Comparison of ENCODE assay signal across 9 mouse cellular contexts in the genomic region with DNA sequence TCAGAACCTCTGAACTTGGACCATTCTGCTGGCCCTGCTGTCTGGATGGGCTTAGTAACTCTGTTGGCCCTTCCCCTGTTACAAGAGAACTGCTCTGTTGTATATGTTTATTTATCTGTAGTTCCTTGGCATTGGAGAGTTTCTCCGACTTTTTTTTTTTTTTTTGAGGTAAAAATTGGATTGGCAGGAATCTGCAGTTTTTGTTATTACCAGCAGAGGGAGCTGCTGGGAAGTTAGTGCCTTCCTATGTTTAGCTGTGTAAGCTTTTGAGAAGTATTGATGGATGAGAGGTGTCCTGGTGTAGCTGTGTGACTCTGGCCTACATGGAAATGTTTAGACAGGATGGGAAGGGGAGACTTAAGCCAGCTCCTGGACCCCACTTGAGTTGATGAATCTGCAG. TPM values are rescaled to one million over a fixed set of nuclear protein-coding genes. Genes with fewer than 3 reads are reported as not detected.
DNase-seq lines count a peak whose midpoint lies in the region; ATAC-seq lines count a peak whose summit lies in the region.
"Had no signal": no experiment of that assay in that cellular context is flagged by ENCODE, and none has a peak within 500 bp of the region (broad histone marks: within the 10 kb centered on the region; RNA-seq: fewer than 3 reads in every experiment).

No protein-coding gene starts in this region.

- H3K27me3 ChIP-seq in intestine, embryonic 14.5 days (replicated peaks; ENCODE audit: control insufficient read depth, insufficient read depth, low read length): no peaks in the 10 kb centered on the region
- no peaks in the 10 kb centered on the region for H3K27me3 ChIP-seq in intestine, embryonic 16.5 days (replicated peaks; ENCODE audit: control insufficient read depth, insufficient read depth, low read length)

- no peak overlapping the region for H3K4me3 ChIP-seq in intestine, embryonic 14.5 days (ENCODE audit: low read depth, low read length)
- H3K4me3 ChIP-seq in intestine, embryonic 16.5 days (ENCODE audit: low read length): no peak overlapping the region
- H3K4me3 ChIP-seq: myocyte had no signal

- H3K4me2 ChIP-seq in intestine, embryonic 14.5 days (ENCODE audit: low read length): no peak overlapping the region
- no peak overlapping the region for H3K4me2 ChIP-seq in intestine, embryonic 16.5 days (ENCODE audit: low read depth, low read length)

- H3K36me3 ChIP-seq in intestine, embryonic 14.5 days (ENCODE audit: control insufficient read depth, insufficient read depth, low read length): peaks cover 68% of the 10 kb centered on the region
- H3K36me3 ChIP-seq in intestine, embryonic 16.5 days (ENCODE audit: control insufficient read depth, insufficient read depth, low read length): peaks cover 25% of the 10 kb centered on the region

- H3K9me3 ChIP-seq in intestine, embryonic 14.5 days (ENCODE audit: control insufficient read depth, low read length): no peaks in the 10 kb centered on the region
- H3K9me3 ChIP-seq in intestine, embryonic 16.5 days (ENCODE audit: control insufficient read depth, low read length): no peaks in the 10 kb centered on the region

- no peak overlapping the region for H3K9ac ChIP-seq in intestine, embryonic 14.5 days (ENCODE audit: low read length)
- H3K9ac ChIP-seq in intestine, embryonic 16.5 days (ENCODE audit: low read depth, low read length): no peak overlapping the region

- whole genome bisulfite sequencing in intestine, embryonic 14.5 days: 4% methylated on average over 1 of the region's 1 CpGs
- 3% methylated on average over 1 of the region's 1 CpGs for WGBS in intestine, embryonic 16.5 days

- no peak for ATAC-seq in intestine, embryonic 14.5 days (replicated peaks; ENCODE audit: low FRiP score, low TSS enrichment, low read depth)
- ATAC-seq in intestine, embryonic 16.5 days: no peak

- peak; percentile 70 for DNase-seq in intestine, embryonic 14.5 days (ENCODE audit: low spot score)
- peak; percentile 38 for DNase-seq in urinary bladder, postnatal 14 days (ENCODE audit: low spot score)
- DNase-seq in urinary bladder, adult 2 months (ENCODE audit: low spot score): no peak
- DNase-seq in cerebellum, postnatal 25 days: peak; percentile 57 to 72
- DNase-seq in kidney, postnatal 36 days: peak; percentile 35 to 78
- no peak for DNase-seq in Muller cell, postnatal 12 days (ENCODE audit: inconsistent ontology term)
- no peak for DNase-seq in right cerebral cortex, postnatal 36 days (ENCODE audit: low spot score in 2 of 2)

- H3K27ac ChIP-seq in intestine, embryonic 14.5 days (ENCODE audit: low read depth): no peak overlapping the region
- no peak overlapping the region for H3K27ac ChIP-seq in intestine, embryonic 16.5 days (ENCODE audit: low read length)

- peaks cover 19% of the 10 kb centered on the region; the same call in 1 of the 2 replicates for H3K4me1 ChIP-seq in intestine, embryonic 14.5 days (replicated peaks; ENCODE audit: control insufficient read depth, insufficient read depth, low read length)
- peaks cover 17% of the 10 kb centered on the region for H3K4me1 ChIP-seq in intestine, embryonic 16.5 days (ENCODE audit: control insufficient read depth, insufficient read depth, low read length)

RNA-seq across cellular contexts. Expression of a gene that starts 4.0 kb away (rescaled TPM):
- polyA plus RNA-seq in intestine, embryonic 14.5 days (2014; fragmentation: Nextera tagmentation; extraction: Ambion mirVana): 18.9 and 21.9 TPM in 2 replicates
- 13.6 and 13.7 TPM in 2 replicates for polyA plus RNA-seq in intestine, embryonic 16.5 days (2015; fragmentation: Nextera tagmentation; extraction: Ambion mirVana)
- polyA plus RNA-seq in urinary bladder, adult 2 months (2012; rRNA removed): 14.9 and 17.5 TPM in 2 replicates

RNA-seq across cellular contexts. Expression of a gene that starts 11.3 kb away (rescaled TPM):
- polyA plus RNA-seq in intestine, embryonic 14.5 days (2014; fragmentation: Nextera tagmentation; extraction: Ambion mirVana): 40.4 and 42.7 TPM in 2 replicates
- polyA plus RNA-seq in intestine, embryonic 16.5 days (2015; fragmentation: Nextera tagmentation; extraction: Ambion mirVana): 58.4 and 59.4 TPM in 2 replicates
- polyA plus RNA-seq in urinary bladder, adult 2 months (2012; rRNA removed): 21.3 and 22.5 TPM in 2 replicates

RNA-seq across cellular contexts. Expression of a gene that starts 19.4 kb away (rescaled TPM):
- 75.5 and 80.2 TPM in 2 replicates for polyA plus RNA-seq in intestine, embryonic 14.5 days (2014; fragmentation: Nextera tagmentation; extraction: Ambion mirVana)
- polyA plus RNA-seq in intestine, embryonic 16.5 days (2015; fragmentation: Nextera tagmentation; extraction: Ambion mirVana): 95.7 and 97.2 TPM in 2 replicates
- polyA plus RNA-seq in urinary bladder, adult 2 months (2012; rRNA removed): 60.9 and 62.9 TPM in 2 replicates

RNA-seq across cellular contexts. Expression of a gene that starts 20.2 kb away (rescaled TPM):
- 622 and 687 TPM in 2 replicates for polyA plus RNA-seq in intestine, embryonic 14.5 days (2014; fragmentation: Nextera tagmentation; extraction: Ambion mirVana)
- 980 and 987 TPM in 2 replicates for polyA plus RNA-seq in intestine, embryonic 16.5 days (2015; fragmentation: Nextera tagmentation; extraction: Ambion mirVana)
- 223 and 254 TPM in 2 replicates for polyA plus RNA-seq in urinary bladder, adult 2 months (2012; rRNA removed)

RNA-seq across cellular contexts. Expression of a gene that starts 37.5 kb away (rescaled TPM):
- polyA plus RNA-seq in intestine, embryonic 14.5 days (2014; fragmentation: Nextera tagmentation; extraction: Ambion mirVana): 8.6 and 10.7 TPM in 2 replicates
- 6.3 and 6.8 TPM in 2 replicates for polyA plus RNA-seq in intestine, embryonic 16.5 days (2015; fragmentation: Nextera tagmentation; extraction: Ambion mirVana)
- polyA plus RNA-seq in urinary bladder, adult 2 months (2012; rRNA removed): 1.7 and 2.8 TPM in 2 replicates

Comparison
In these comparisons a context has a peak if more than half of its experiments do, and no peak if none do; other contexts are left out.
1. DNase-seq: peak in intestine, embryonic 14.5 days (single experiment), urinary bladder, postnatal 14 days (single experiment), cerebellum, postnatal 25 days (2 of 2) and kidney, postnatal 36 days (2 of 2); none in urinary bladder, adult 2 months (single experiment), Muller cell, postnatal 12 days (single experiment) and right cerebral cortex, postnatal 36 days (0 of 2).